Mouse (Mus musculus): ENCODE data around the gene Plk5. TPM values are rescaled to one million over a fixed set of nuclear protein-coding genes. Genes with fewer than 3 reads are reported as not detected.

Gene Plk5
- polyA plus RNA-seq, 1 experiment: 11.1 TPM

DNA sequence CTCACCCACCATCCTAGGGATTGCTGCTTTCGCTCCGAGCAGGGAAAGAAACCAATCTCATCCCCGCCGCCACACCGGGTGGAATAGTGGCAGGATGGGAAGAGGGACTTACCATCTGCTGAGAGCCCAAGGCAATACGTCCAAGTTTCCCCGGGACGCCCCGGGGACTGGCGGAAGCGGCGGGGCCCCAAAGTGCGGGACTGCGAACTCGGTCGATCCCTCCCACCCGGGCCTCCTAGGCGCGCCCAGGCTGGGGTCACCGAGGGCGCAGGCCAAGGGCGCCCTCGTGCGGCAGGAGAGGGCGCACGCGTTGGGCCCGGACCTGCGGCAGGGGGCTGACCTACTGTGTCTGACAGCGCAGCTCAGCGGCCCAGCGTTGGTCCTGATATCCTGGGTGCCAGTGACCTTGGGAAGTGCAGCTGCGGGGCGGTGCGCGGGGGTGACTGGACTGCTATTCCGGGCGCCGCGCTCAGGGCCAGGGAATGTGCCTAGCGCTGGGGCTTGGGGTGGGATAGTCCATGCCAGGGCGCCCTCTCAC, 7.9 kb upstream of the Plk5 start, which contains the start of gene Adamtsl5:
Gene Adamtsl5 (minus strand): TSS at position 169 of the 538 bp plus-strand sequence.
- Histone ChIP-seq H3K27ac (ENCODE audit: insufficient read depth, low read length) (no peak within 1 kb of the TSS), H3K9ac (ENCODE audit: low read depth, poor library complexity, severe bottlenecking) (peak within 1 kb of the TSS; percentile 59), H3K36me3 (ENCODE audit: control insufficient read depth, insufficient read depth, low read length, poor library complexity, severe bottlenecking) (no peaks in the 10 kb centered on the region), H3K9me3 (replicated peaks; ENCODE audit: control insufficient read depth, insufficient read depth, low read length, poor library complexity, severe bottlenecking) (no peaks in the 10 kb centered on the region), H3K4me1 (ENCODE audit: control insufficient read depth, insufficient read depth, low read length) (peaks cover 3% of the 10 kb centered on the region), H3K4me3 (ENCODE audit: low read depth, low read length) (peak within 1 kb of the TSS; percentile 73), H3K27me3 (ENCODE audit: control insufficient read depth, insufficient read depth, low read length, poor library complexity, severe bottlenecking) (no peaks in the 10 kb centered on the region)
- no peak for TF ChIP-seq POLR2A (IDR thresholded peaks at IDR 0.05; ENCODE audit: insufficient read depth, low read length)
- TF ChIP-seq EP300 (IDR thresholded peaks at IDR 0.05; ENCODE audit: insufficient read depth, low read depth, low read length): 0 out of 2 replicates have a peak, but pooled peaks have one; percentile 18
- TF ChIP-seq CTCF (IDR thresholded peaks at IDR 0.05; ENCODE audit: low read depth, low read length): peak; percentile 85

GRCm38 (mm10) chr10:80348981-80349380, 7.3 kb upstream of the Plk5 start:
- Histone ChIP-seq H3K27me3 (ENCODE audit: control insufficient read depth, insufficient read depth, low read length, poor library complexity, severe bottlenecking) (no peaks in the 10 kb centered on the region), H3K9ac (ENCODE audit: low read depth, poor library complexity, severe bottlenecking) (peak overlapping the region; percentile 59), H3K36me3 (ENCODE audit: control insufficient read depth, insufficient read depth, low read length, poor library complexity, severe bottlenecking) (no peaks in the 10 kb centered on the region), H3K4me3 (ENCODE audit: low read depth, low read length) (peak overlapping the region; percentile 35), H3K4me1 (ENCODE audit: control insufficient read depth, insufficient read depth, low read length) (peaks cover 3% of the 10 kb centered on the region), H3K27ac (ENCODE audit: insufficient read depth, low read length) (no peak overlapping the region), H3K9me3 (replicated peaks; ENCODE audit: control insufficient read depth, insufficient read depth, low read length, poor library complexity, severe bottlenecking) (no peaks in the 10 kb centered on the region)
- no peak for TF ChIP-seq CTCF (IDR thresholded peaks at IDR 0.05; ENCODE audit: low read depth, low read length)
- TF ChIP-seq POLR2A (IDR thresholded peaks at IDR 0.05; ENCODE audit: insufficient read depth, low read length): no peak

DNA sequence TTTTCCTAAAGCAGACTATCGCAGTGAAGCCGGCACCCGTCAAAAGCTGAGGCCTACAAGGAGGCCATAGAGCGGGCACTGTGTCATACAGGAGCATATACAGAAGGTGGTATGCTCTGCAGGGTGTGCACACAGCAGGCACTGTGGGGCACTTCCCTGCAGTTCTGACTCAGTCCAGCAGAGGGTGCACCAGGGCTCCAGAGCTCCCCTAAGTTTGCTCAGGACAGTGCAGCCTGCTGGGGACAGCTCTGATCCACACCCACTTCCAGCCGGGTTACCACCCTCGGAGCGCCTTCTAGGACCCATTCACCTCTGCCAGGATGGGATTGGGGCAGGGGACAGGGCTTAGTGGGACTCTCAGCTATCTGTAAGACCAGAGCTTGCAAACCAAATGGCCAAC, 6.0 kb upstream of the Plk5 start:
- H3K9ac ChIP-seq (ENCODE audit: low read depth, poor library complexity, severe bottlenecking): no peak overlapping the region
- TF ChIP-seq CTCF (IDR thresholded peaks at IDR 0.05; ENCODE audit: low read depth, low read length): peak; percentile 93
- no peak for TF ChIP-seq POLR2A (IDR thresholded peaks at IDR 0.05; ENCODE audit: insufficient read depth, low read length)
- no peak for TF ChIP-seq EP300 (IDR thresholded peaks at IDR 0.05; ENCODE audit: insufficient read depth, low read depth, low read length)
- no peaks in the 10 kb centered on the region for H3K36me3 ChIP-seq (ENCODE audit: control insufficient read depth, insufficient read depth, low read length, poor library complexity, severe bottlenecking)
- no peaks in the 10 kb centered on the region for H3K4me1 ChIP-seq (ENCODE audit: control insufficient read depth, insufficient read depth, low read length)
- no peaks in the 10 kb centered on the region for H3K27me3 ChIP-seq (ENCODE audit: control insufficient read depth, insufficient read depth, low read length, poor library complexity, severe bottlenecking)
- no peaks in the 10 kb centered on the region for H3K9me3 ChIP-seq (replicated peaks; ENCODE audit: control insufficient read depth, insufficient read depth, low read length, poor library complexity, severe bottlenecking)
- H3K27ac ChIP-seq (ENCODE audit: insufficient read depth, low read length): no peak overlapping the region
- H3K4me3 ChIP-seq (ENCODE audit: low read depth, low read length): no peak overlapping the region

DNA sequence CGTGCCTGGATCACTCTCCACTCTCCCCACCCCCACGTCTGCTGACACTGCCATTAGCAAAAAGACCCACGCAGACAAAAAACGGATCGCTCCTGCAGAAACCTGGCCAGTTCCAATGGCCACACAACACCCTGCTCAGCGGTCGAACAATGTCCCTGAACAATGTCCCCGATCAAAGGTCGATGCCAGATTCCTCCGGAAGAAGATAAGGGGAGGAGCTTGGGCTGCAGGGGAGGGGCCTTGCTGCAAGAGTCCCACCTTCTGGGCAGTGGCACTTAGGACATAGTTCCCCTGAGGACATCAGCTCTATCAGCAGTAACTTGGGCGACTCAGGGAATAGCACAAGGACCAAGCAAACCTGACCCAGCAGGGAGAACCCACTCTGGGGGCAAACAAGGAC, 4.4 kb upstream of the Plk5 start:
- Histone ChIP-seq H3K27me3 (ENCODE audit: control insufficient read depth, insufficient read depth, low read length, poor library complexity, severe bottlenecking) (no peaks in the 10 kb centered on the region), H3K27ac (ENCODE audit: insufficient read depth, low read length) (no peak overlapping the region), H3K4me3 (ENCODE audit: low read depth, low read length) (no peak overlapping the region), H3K4me1 (ENCODE audit: control insufficient read depth, insufficient read depth, low read length) (no peaks in the 10 kb centered on the region), H3K9me3 (replicated peaks; ENCODE audit: control insufficient read depth, insufficient read depth, low read length, poor library complexity, severe bottlenecking) (no peaks in the 10 kb centered on the region), H3K36me3 (ENCODE audit: control insufficient read depth, insufficient read depth, low read length, poor library complexity, severe bottlenecking) (no peaks in the 10 kb centered on the region), H3K9ac (ENCODE audit: low read depth, poor library complexity, severe bottlenecking) (no peak overlapping the region)
- TF ChIP-seq POLR2A (IDR thresholded peaks at IDR 0.05; ENCODE audit: insufficient read depth, low read length): no peak
- no peak for TF ChIP-seq CTCF (IDR thresholded peaks at IDR 0.05; ENCODE audit: low read depth, low read length)
- no peak for TF ChIP-seq EP300 (IDR thresholded peaks at IDR 0.05; ENCODE audit: insufficient read depth, low read depth, low read length)

GRCm38 (mm10) chr10:80352727-80353126, 3.5 kb upstream of the Plk5 start:
- Histone ChIP-seq H3K4me1 (ENCODE audit: control insufficient read depth, insufficient read depth, low read length) (no peaks in the 10 kb centered on the region), H3K27ac (ENCODE audit: insufficient read depth, low read length) (no peak overlapping the region)
- no peak for TF ChIP-seq POLR2A (IDR thresholded peaks at IDR 0.05; ENCODE audit: insufficient read depth, low read length)
- TF ChIP-seq EP300 (IDR thresholded peaks at IDR 0.05; ENCODE audit: insufficient read depth, low read depth, low read length): no peak
- no peak for TF ChIP-seq CTCF (IDR thresholded peaks at IDR 0.05; ENCODE audit: low read depth, low read length)

GRCm38 (mm10) chr10:80355431-80355830, 828 bp upstream of the Plk5 start:
- no peak for TF ChIP-seq POLR2A (IDR thresholded peaks at IDR 0.05; ENCODE audit: insufficient read depth, low read length)
- TF ChIP-seq EP300 (IDR thresholded peaks at IDR 0.05; ENCODE audit: insufficient read depth, low read depth, low read length): no peak
- TF ChIP-seq CTCF (IDR thresholded peaks at IDR 0.05; ENCODE audit: low read depth, low read length): no peak

More at GRCm38 (mm10) chr10:80352727-80353126, 3.5 kb upstream of the Plk5 start:
- no peaks in the 10 kb centered on the region for H3K9me3 ChIP-seq (replicated peaks; ENCODE audit: control insufficient read depth, insufficient read depth, low read length, poor library complexity, severe bottlenecking)
- H3K9ac ChIP-seq (ENCODE audit: low read depth, poor library complexity, severe bottlenecking): no peak overlapping the region
- no peaks in the 10 kb centered on the region for H3K36me3 ChIP-seq (ENCODE audit: control insufficient read depth, insufficient read depth, low read length, poor library complexity, severe bottlenecking)
- H3K27me3 ChIP-seq (ENCODE audit: control insufficient read depth, insufficient read depth, low read length, poor library complexity, severe bottlenecking): no peaks in the 10 kb centered on the region
- H3K4me3 ChIP-seq (ENCODE audit: low read depth, low read length): no peak overlapping the region

More at GRCm38 (mm10) chr10:80355431-80355830, 828 bp upstream of the Plk5 start:
- Histone ChIP-seq H3K9me3 (replicated peaks; ENCODE audit: control insufficient read depth, insufficient read depth, low read length, poor library complexity, severe bottlenecking) (no peaks in the 10 kb centered on the region), H3K4me3 (ENCODE audit: low read depth, low read length) (no peak overlapping the region), H3K4me1 (ENCODE audit: control insufficient read depth, insufficient read depth, low read length) (no peaks in the 10 kb centered on the region), H3K27ac (ENCODE audit: insufficient read depth, low read length) (no peak overlapping the region), H3K27me3 (ENCODE audit: control insufficient read depth, insufficient read depth, low read length, poor library complexity, severe bottlenecking) (no peaks in the 10 kb centered on the region), H3K9ac (ENCODE audit: low read depth, poor library complexity, severe bottlenecking) (no peak overlapping the region), H3K36me3 (ENCODE audit: control insufficient read depth, insufficient read depth, low read length, poor library complexity, severe bottlenecking) (no peaks in the 10 kb centered on the region)

Data from ES-Bruce4 (cell line).